Mouse (Mus musculus) cerebellum, postnatal 25 days (tissue): Measurements from ENCODE around the gene Kcnc1.

Source experiments
- DNase-seq, 2 experiments: peaks; one replicate each; pipeline ENCODE4 v3.0.0; 2021; ENCODE audit warnings: mixed read lengths in 2 of 2

The Kcnc1 gene

DNA sequence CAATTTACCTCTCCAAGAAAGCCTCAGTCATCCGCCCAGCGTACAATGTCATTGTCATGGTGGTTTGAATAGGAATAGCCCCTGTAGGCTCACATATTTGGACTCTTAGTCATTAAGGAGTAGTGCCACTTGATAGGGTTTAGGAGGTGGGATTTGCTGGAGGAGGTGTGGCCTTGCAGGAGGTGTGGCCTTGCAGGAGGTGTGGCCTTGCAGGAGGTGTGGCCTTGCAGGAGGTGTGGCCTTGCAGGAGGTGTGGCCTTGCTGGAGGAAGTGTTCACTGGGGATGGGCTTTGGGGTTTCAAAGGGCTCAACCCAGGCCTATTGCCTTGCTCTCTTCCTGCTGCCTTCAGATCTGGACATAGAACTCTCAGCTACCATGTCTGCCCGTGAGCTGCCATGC, 81.2 kb downstream of the Kcnc1 start:
- no peak for DNase-seq

DNA sequence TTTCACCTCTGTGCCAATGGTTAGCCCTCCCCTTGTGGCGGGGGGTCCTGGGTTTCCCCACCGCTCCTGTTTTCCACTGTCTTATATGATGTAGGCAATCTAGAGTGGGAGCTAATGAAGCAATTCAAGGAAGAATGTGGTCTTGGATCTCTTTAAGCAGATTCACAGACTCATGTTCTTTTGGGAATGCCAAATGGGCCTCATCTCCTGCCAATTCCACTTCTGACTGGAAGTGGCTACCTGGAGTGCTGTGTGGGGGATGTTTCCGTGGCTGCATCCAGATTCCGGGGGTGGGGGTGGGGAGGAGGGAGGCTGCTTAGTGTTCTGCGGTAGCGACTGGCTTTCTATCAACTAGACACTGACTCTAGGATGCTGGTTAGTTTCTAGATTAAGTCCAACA, 83.5 kb downstream of the Kcnc1 start:
- DNase-seq, result peak; percentile 64 to 77

GRCm38 (mm10) chr7:46482099-46482531, 85.8 kb downstream of the Kcnc1 start:
- no peak for DNase-seq

DNA sequence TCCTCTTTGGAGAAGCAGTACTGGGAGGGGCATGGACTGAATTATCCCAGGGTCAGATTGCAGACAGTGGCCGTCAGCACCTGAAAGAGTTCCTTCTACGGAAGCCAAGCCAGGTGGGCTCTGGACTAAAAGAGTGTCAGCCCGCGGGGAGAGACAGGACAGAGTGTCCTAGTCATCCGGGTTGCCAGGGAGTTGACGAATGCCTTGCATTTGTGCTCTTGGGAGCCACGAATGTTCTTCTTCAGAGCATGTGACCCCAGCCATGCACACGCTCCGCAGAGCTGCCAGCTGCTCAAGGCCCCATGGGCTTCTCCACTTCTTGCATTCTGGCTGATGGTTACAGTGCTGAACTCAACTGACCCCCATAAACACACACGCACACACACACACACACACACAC, 86.8 kb downstream of the Kcnc1 start:
- no peak for DNase-seq

- no peak for DNase-seq
Measured at GRCm38 (mm10) chr7:46484223-46484622, 87.9 kb downstream of the Kcnc1 start.

GRCm38 (mm10) chr7:46486761-46487160, 90.5 kb downstream of the Kcnc1 start:
- DNase-seq, result peak in 1 of 2 experiments; percentile 66

DNA sequence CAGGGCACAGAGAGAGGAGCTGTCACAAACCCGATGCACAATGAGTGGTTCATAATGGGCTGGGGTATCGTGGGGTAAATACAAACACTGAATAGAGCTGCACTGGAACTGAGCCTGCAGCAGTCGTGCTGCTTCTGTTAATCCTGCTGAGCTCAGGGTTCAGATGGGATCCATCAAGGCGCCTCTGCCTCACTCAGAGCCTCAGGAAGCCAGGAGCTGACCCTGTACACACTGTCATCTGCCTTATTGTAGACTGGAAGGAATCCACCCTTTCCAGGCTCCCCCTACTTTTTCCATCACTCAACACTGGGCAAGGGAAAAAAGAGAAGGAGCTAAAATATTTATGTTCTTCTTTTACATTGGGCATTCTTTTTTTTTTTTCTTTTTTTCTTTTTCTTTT, 91.1 kb downstream of the Kcnc1 start:
- DNase-seq, result peak; percentile 48 to 51
